Mouse (Mus musculus): ENCODE results near the gene Shld2. TPM values are rescaled to one million over a fixed set of nuclear protein-coding genes. Genes with fewer than 3 reads are reported as not detected.
"Not testable (repeated sequence)": the region's sequence is repeated elsewhere in the genome, so short reads cannot be mapped to it uniquely, and the experiment has no call there.

Shld2 gene
- polyA plus RNA-seq, 1 experiment from 2014 or later: 9.0 TPM

GRCm38 (mm10) chr14:34288396-34288795, 21.9 kb downstream of the Shld2 start:
- DNase-seq (ENCODE audit: low spot score): no peak
- no peak for ATAC-seq (replicated peaks; ENCODE audit: low FRiP score)
- H3K4me2 ChIP-seq (ENCODE audit: low read depth, low read length, severe bottlenecking): no peak overlapping the region
- no peaks in the 10 kb centered on the region for H3K36me3 ChIP-seq (ENCODE audit: control insufficient read depth, insufficient read depth, low read length)
- H3K27ac ChIP-seq (ENCODE audit: low read depth, low read length): no peak overlapping the region
- H3K27me3 ChIP-seq (ENCODE audit: control insufficient read depth, insufficient read depth, low read length): no peaks in the 10 kb centered on the region
- H3K9ac ChIP-seq (ENCODE audit: low read length): no peak overlapping the region
- 82% methylated on average over 2 of the region's 2 CpGs for WGBS
- H3K9me3 ChIP-seq (ENCODE audit: control insufficient read depth, low read length): no peaks in the 10 kb centered on the region
- no peaks in the 10 kb centered on the region for H3K4me1 ChIP-seq (replicated peaks; ENCODE audit: control insufficient read depth, insufficient read depth, low read length)
- H3K4me3 ChIP-seq (ENCODE audit: low read depth, low read length): no peak overlapping the region

GRCm38 (mm10) chr14:34281736-34282269, 28.5 kb downstream of the Shld2 start:
- Histone ChIP-seq H3K9me3 (ENCODE audit: control insufficient read depth, low read length) (no peaks in the 10 kb centered on the region), H3K27me3 (ENCODE audit: control insufficient read depth, insufficient read depth, low read length) (no peaks in the 10 kb centered on the region), H3K27ac (ENCODE audit: low read depth, low read length) (no peak overlapping the region), H3K4me2 (ENCODE audit: low read depth, low read length, severe bottlenecking) (no peak overlapping the region), H3K9ac (ENCODE audit: low read length) (no peak overlapping the region), H3K36me3 (ENCODE audit: control insufficient read depth, insufficient read depth, low read length) (no peaks in the 10 kb centered on the region), H3K4me1 (replicated peaks; ENCODE audit: control insufficient read depth, insufficient read depth, low read length) (no peaks in the 10 kb centered on the region), H3K4me3 (ENCODE audit: low read depth, low read length) (no peak overlapping the region)
- 95% methylated on average over 5 of the region's 5 CpGs for WGBS
- DNase-seq (ENCODE audit: low spot score): no peak
- ATAC-seq (replicated peaks; ENCODE audit: low FRiP score): no peak

- Histone ChIP-seq H3K4me2 (ENCODE audit: low read depth, low read length, severe bottlenecking) (no peak overlapping the region), H3K9me3 (ENCODE audit: control insufficient read depth, low read length) (no peaks in the 10 kb centered on the region), H3K4me1 (replicated peaks; ENCODE audit: control insufficient read depth, insufficient read depth, low read length) (no peaks in the 10 kb centered on the region), H3K27ac (ENCODE audit: low read depth, low read length) (no peak overlapping the region), H3K9ac (ENCODE audit: low read length) (no peak overlapping the region), H3K36me3 (ENCODE audit: control insufficient read depth, insufficient read depth, low read length) (no peaks in the 10 kb centered on the region), H3K27me3 (ENCODE audit: control insufficient read depth, insufficient read depth, low read length) (no peaks in the 10 kb centered on the region), H3K4me3 (ENCODE audit: low read depth, low read length) (no peak overlapping the region)
- WGBS: 80% methylated on average over 2 of the region's 2 CpGs
- DNase-seq (ENCODE audit: low spot score) (no peak), ATAC-seq (replicated peaks; ENCODE audit: low FRiP score) (no peak)
These were observed 29.5 kb downstream of the Shld2 start for GRCm38 (mm10) chr14:34280798-34281197.

- Histone ChIP-seq H3K27me3 (ENCODE audit: control insufficient read depth, insufficient read depth, low read length) (no peaks in the 10 kb centered on the region), H3K36me3 (ENCODE audit: control insufficient read depth, insufficient read depth, low read length) (no peaks in the 10 kb centered on the region), H3K4me3 (ENCODE audit: low read depth, low read length) (no peak overlapping the region), H3K4me1 (replicated peaks; ENCODE audit: control insufficient read depth, insufficient read depth, low read length) (no peaks in the 10 kb centered on the region), H3K4me2 (ENCODE audit: low read depth, low read length, severe bottlenecking) (no peak overlapping the region), H3K9me3 (ENCODE audit: control insufficient read depth, low read length) (no peaks in the 10 kb centered on the region), H3K9ac (ENCODE audit: low read length) (no peak overlapping the region), H3K27ac (ENCODE audit: low read depth, low read length) (no peak overlapping the region)
- ATAC-seq (replicated peaks; ENCODE audit: low FRiP score) (no peak), DNase-seq (ENCODE audit: low spot score) (no peak)
- 92% methylated on average over 4 of the region's 4 CpGs for WGBS
These were observed 30.6 kb downstream of the Shld2 start for GRCm38 (mm10) chr14:34279726-34280125.

- no peak overlapping the region for H3K4me3 ChIP-seq (ENCODE audit: low read depth, low read length)
- 91% methylated on average over 4 of the region's 4 CpGs for WGBS
- no peak for DNase-seq (ENCODE audit: low spot score)
These were observed 35.1 kb downstream of the Shld2 start for GRCm38 (mm10) chr14:34275225-34275624.

GRCm38 (mm10) chr14:34274141-34274540, 36.2 kb downstream of the Shld2 start:
- Histone ChIP-seq H3K4me1 (replicated peaks; ENCODE audit: control insufficient read depth, insufficient read depth, low read length) (no peaks in the 10 kb centered on the region), H3K27ac (ENCODE audit: low read depth, low read length) (no peak overlapping the region), H3K4me2 (ENCODE audit: low read depth, low read length, severe bottlenecking) (no peak overlapping the region), H3K9me3 (ENCODE audit: control insufficient read depth, low read length) (no peaks in the 10 kb centered on the region), H3K4me3 (ENCODE audit: low read depth, low read length) (no peak overlapping the region), H3K27me3 (ENCODE audit: control insufficient read depth, insufficient read depth, low read length) (no peaks in the 10 kb centered on the region), H3K9ac (ENCODE audit: low read length) (no peak overlapping the region), H3K36me3 (ENCODE audit: control insufficient read depth, insufficient read depth, low read length) (no peaks in the 10 kb centered on the region)
- ATAC-seq (replicated peaks; ENCODE audit: low FRiP score) (no peak), DNase-seq (ENCODE audit: low spot score) (no peak)
- WGBS: 91% methylated on average over 3 of the region's 3 CpGs

More at GRCm38 (mm10) chr14:34275225-34275624, 35.1 kb downstream of the Shld2 start:
- H3K27ac ChIP-seq (ENCODE audit: low read depth, low read length): no peak overlapping the region
- H3K9me3 ChIP-seq (ENCODE audit: control insufficient read depth, low read length): no peaks in the 10 kb centered on the region
- H3K27me3 ChIP-seq (ENCODE audit: control insufficient read depth, insufficient read depth, low read length): no peaks in the 10 kb centered on the region
- no peaks in the 10 kb centered on the region for H3K36me3 ChIP-seq (ENCODE audit: control insufficient read depth, insufficient read depth, low read length)
- H3K4me1 ChIP-seq (replicated peaks; ENCODE audit: control insufficient read depth, insufficient read depth, low read length): no peaks in the 10 kb centered on the region
- ATAC-seq (replicated peaks; ENCODE audit: low FRiP score): no peak
- H3K9ac ChIP-seq (ENCODE audit: low read length): no peak overlapping the region
- no peak overlapping the region for H3K4me2 ChIP-seq (ENCODE audit: low read depth, low read length, severe bottlenecking)

GRCm38 (mm10) chr14:34273280-34273679, 37.0 kb downstream of the Shld2 start:
- Histone ChIP-seq H3K4me2 (ENCODE audit: low read depth, low read length, severe bottlenecking) (no peak overlapping the region), H3K27me3 (ENCODE audit: control insufficient read depth, insufficient read depth, low read length) (no peaks in the 10 kb centered on the region), H3K27ac (ENCODE audit: low read depth, low read length) (no peak overlapping the region), H3K36me3 (ENCODE audit: control insufficient read depth, insufficient read depth, low read length) (no peaks in the 10 kb centered on the region), H3K4me1 (replicated peaks; ENCODE audit: control insufficient read depth, insufficient read depth, low read length) (no peaks in the 10 kb centered on the region), H3K9ac (ENCODE audit: low read length) (no peak overlapping the region), H3K4me3 (ENCODE audit: low read depth, low read length) (no peak overlapping the region), H3K9me3 (ENCODE audit: control insufficient read depth, low read length) (no peaks in the 10 kb centered on the region)
- 61% methylated on average over 2 of the region's 2 CpGs for WGBS
- ATAC-seq (replicated peaks; ENCODE audit: low FRiP score): no peak
- DNase-seq (ENCODE audit: low spot score): no peak

GRCm38 (mm10) chr14:34268046-34268445, 42.2 kb downstream of the Shld2 start:
- no peak overlapping the region for H3K27ac ChIP-seq (ENCODE audit: low read depth, low read length)
- no peaks in the 10 kb centered on the region for H3K36me3 ChIP-seq (ENCODE audit: control insufficient read depth, insufficient read depth, low read length)
- ATAC-seq (replicated peaks; ENCODE audit: low FRiP score): no peak
- H3K27me3 ChIP-seq (ENCODE audit: control insufficient read depth, insufficient read depth, low read length): no peaks in the 10 kb centered on the region
- no peaks in the 10 kb centered on the region for H3K9me3 ChIP-seq (ENCODE audit: control insufficient read depth, low read length)
- DNase-seq (ENCODE audit: low spot score): no peak
- 84% methylated on average over 9 of the region's 9 CpGs for WGBS
- H3K4me1 ChIP-seq (replicated peaks; ENCODE audit: control insufficient read depth, insufficient read depth, low read length): no peaks in the 10 kb centered on the region
- no peak overlapping the region for H3K4me2 ChIP-seq (ENCODE audit: low read depth, low read length, severe bottlenecking)
- no peak overlapping the region for H3K4me3 ChIP-seq (ENCODE audit: low read depth, low read length)
- H3K9ac ChIP-seq (ENCODE audit: low read length): no peak overlapping the region

- ATAC-seq (replicated peaks; ENCODE audit: low FRiP score); H3K9ac ChIP-seq (ENCODE audit: low read length); H3K4me1 ChIP-seq (replicated peaks; ENCODE audit: control insufficient read depth, insufficient read depth, low read length); H3K27ac ChIP-seq (ENCODE audit: low read depth, low read length); H3K4me3 ChIP-seq (ENCODE audit: low read depth, low read length); H3K9me3 ChIP-seq (ENCODE audit: control insufficient read depth, low read length); H3K27me3 ChIP-seq (ENCODE audit: control insufficient read depth, insufficient read depth, low read length); H3K4me2 ChIP-seq (ENCODE audit: low read depth, low read length, severe bottlenecking); DNase-seq (ENCODE audit: low spot score); H3K36me3 ChIP-seq (ENCODE audit: control insufficient read depth, insufficient read depth, low read length): not testable (repeated sequence)
- WGBS: 80% methylated on average over 3 of the region's 3 CpGs
These were observed 51.8 kb downstream of the Shld2 start for GRCm38 (mm10) chr14:34258525-34258924.

Data from forebrain, embryonic 11.5 days (tissue).